Mouse (Mus musculus): ENCODE measurements around the gene Fam3c. TPM values are rescaled to one million over a fixed set of nuclear protein-coding genes. Genes with fewer than 3 reads are reported as not detected.

Gene Fam3c
- total RNA-seq, 2 experiments from 2014 or later, result 86.8 to 92.8 TPM

GRCm38 (mm10) chr6:22350239-22350571 lies 5.8 kb downstream of the Fam3c start:
- intact Hi-C loops (cut with DNase I), result no loop called here
- no peak for DNase-seq (ENCODE audit: extremely low spot score in 1 of 2, low spot score in 2 of 2)
- no peak overlapping the region for H3K4me3 ChIP-seq

GRCm38 (mm10) chr6:22349531-22350238 lies 6.4 kb downstream of the Fam3c start:
- intact Hi-C loops (cut with DNase I), result no loop called here
- TF ChIP-seq CTCF (IDR thresholded peaks at IDR 0.05), result no peak

More at GRCm38 (mm10) chr6:22350239-22350571, 5.8 kb downstream of the Fam3c start:
- TF ChIP-seq CTCF (IDR thresholded peaks at IDR 0.05), result no peak
- no peak overlapping the region for H3K27ac ChIP-seq

DNA sequence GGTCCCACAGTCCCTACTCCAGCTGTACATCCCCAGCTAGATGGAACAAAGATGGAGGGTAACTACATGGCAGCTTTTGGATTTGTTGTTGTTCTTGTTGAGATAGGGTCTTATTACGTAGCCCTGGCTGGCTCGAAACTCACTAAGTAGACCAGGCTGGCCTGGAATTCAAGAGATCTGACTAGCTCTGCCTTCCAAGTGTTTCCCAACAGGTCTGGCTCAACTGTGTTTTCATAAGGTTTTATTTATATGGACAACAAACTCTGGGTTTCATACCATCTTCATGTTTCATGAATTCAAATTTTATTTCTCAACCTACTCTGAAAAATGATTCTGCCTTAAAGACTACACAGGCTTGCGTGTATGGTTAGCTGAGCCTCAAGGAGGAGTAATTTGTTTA lies 7.1 kb downstream of the Fam3c start:
- DNase-seq (ENCODE audit: extremely low spot score in 1 of 2, low spot score in 2 of 2), result no peak
- intact Hi-C loops (cut with DNase I), result no loop called here
- no peak overlapping the region for H3K27ac ChIP-seq
- H3K4me3 ChIP-seq, result no peak overlapping the region
- no peak for TF ChIP-seq CTCF (IDR thresholded peaks at IDR 0.05)

More at GRCm38 (mm10) chr6:22349531-22350238, 6.4 kb downstream of the Fam3c start:
- Histone ChIP-seq H3K27ac (no peak overlapping the region), H3K4me3 (no peak overlapping the region)
- no peak for DNase-seq (ENCODE audit: extremely low spot score in 1 of 2, low spot score in 2 of 2)

- Histone ChIP-seq H3K4me3 (no peak overlapping the region), H3K27ac (no peak overlapping the region)
- no peak for TF ChIP-seq CTCF (IDR thresholded peaks at IDR 0.05)
- intact Hi-C loops (cut with DNase I), result no loop called here
- no peak for DNase-seq (ENCODE audit: extremely low spot score in 1 of 2, low spot score in 2 of 2)
Observed at GRCm38 (mm10) chr6:22348130-22348529, 7.9 kb downstream of the Fam3c start.

- intact Hi-C loops (cut with DNase I), result no loop called here
- TF ChIP-seq CTCF (IDR thresholded peaks at IDR 0.05), result no peak
Observed at GRCm38 (mm10) chr6:22347132-22347902, 8.7 kb downstream of the Fam3c start.

DNA sequence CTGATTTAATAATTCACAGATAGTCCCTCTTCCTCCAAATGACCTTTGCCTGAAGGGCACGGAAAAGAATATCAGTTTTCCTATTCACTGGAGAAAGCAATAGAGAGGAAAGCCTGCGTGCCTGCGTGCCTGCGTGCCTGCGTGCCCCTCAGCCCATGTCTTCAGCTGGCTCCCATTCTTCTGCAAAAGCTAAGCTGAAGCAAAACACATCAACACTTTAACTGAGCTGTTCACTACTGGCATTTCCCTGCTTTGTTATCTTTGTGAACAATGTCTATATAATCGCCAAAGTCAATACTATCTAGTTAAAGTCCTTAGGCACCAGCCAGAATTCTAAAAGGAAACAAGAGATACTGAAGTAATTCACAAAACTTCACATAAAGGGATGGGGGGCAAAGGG lies 11.6 kb downstream of the Fam3c start:
- TF ChIP-seq CTCF (IDR thresholded peaks at IDR 0.05), result no peak
- Histone ChIP-seq H3K4me3 (no peak overlapping the region), H3K27ac (no peak overlapping the region)
- DNase-seq (ENCODE audit: extremely low spot score in 1 of 2, low spot score in 2 of 2), result no peak
- intact Hi-C loops (cut with DNase I), result no loop called here

More at GRCm38 (mm10) chr6:22347132-22347902, 8.7 kb downstream of the Fam3c start:
- DNase-seq (ENCODE audit: extremely low spot score in 1 of 2, low spot score in 2 of 2), result no peak
- Histone ChIP-seq H3K27ac (no peak overlapping the region), H3K4me3 (no peak overlapping the region)

GRCm38 (mm10) chr6:22343706-22344105 lies 12.3 kb downstream of the Fam3c start:
- Histone ChIP-seq H3K27ac (no peak overlapping the region), H3K4me3 (no peak overlapping the region)
- TF ChIP-seq CTCF (IDR thresholded peaks at IDR 0.05), result no peak
- intact Hi-C loops (cut with DNase I), result no loop called here
- no peak for DNase-seq (ENCODE audit: extremely low spot score in 1 of 2, low spot score in 2 of 2)

- DNase-seq (ENCODE audit: extremely low spot score in 1 of 2, low spot score in 2 of 2), result no peak
- TF ChIP-seq CTCF (IDR thresholded peaks at IDR 0.05), result no peak
- no peak overlapping the region for H3K27ac ChIP-seq
- intact Hi-C loops (cut with DNase I), result no loop called here
- no peak overlapping the region for H3K4me3 ChIP-seq
Observed at GRCm38 (mm10) chr6:22343292-22343691, 12.8 kb downstream of the Fam3c start.

DNA sequence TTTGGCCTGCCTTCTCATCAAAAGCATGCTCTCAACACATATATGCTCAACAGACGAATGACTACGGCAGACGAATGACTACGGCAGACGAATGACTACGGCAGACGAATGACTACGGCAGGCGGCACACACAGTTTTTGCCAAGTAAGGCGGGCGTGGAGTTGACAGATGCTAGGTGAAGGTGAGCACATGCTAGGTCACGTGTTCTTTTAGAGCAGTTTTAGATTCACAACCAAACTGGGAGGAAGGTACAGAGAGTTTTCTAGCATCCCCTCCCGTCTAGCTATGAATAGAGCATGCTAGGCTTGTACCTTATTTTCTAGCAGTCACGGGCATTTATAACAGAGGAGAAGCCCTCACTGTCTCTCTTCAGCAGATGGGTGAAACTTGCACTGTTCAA lies 15.3 kb downstream of the Fam3c start:
- intact Hi-C loops (cut with DNase I), result no loop called here
- no peak for TF ChIP-seq CTCF (IDR thresholded peaks at IDR 0.05)
- no peak overlapping the region for H3K4me3 ChIP-seq
- H3K27ac ChIP-seq, result no peak overlapping the region
- no peak for DNase-seq (ENCODE audit: extremely low spot score in 1 of 2, low spot score in 2 of 2)

- H3K4me3 ChIP-seq, result no peak overlapping the region
- H3K27ac ChIP-seq, result no peak overlapping the region
- DNase-seq (ENCODE audit: extremely low spot score in 1 of 2, low spot score in 2 of 2), result no peak
- TF ChIP-seq CTCF (IDR thresholded peaks at IDR 0.05), result no peak
- intact Hi-C loops (cut with DNase I), result no loop called here
Observed at GRCm38 (mm10) chr6:22339763-22340542, 16.1 kb downstream of the Fam3c start.

DNA sequence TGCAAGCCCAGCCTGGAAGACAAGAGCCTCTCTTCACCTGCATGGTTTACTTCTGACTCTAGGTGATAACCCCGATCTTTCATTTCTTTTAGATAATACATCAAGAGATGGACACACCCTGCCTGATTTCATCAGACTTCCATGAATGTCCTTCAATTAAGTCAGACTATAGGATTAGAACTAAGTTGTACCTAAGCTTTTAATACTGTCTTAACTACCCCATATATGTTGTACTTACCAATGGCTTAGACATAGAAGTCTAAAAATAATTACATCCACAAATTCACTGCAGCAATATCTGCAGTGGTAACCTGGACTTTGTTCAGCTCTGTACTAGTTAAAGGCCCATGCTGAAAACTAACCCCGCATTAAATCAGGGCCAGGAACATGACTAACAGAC lies 23.5 kb downstream of the Fam3c start:
- no peak for DNase-seq (ENCODE audit: extremely low spot score in 1 of 2, low spot score in 2 of 2)
- Histone ChIP-seq H3K27ac (no peak overlapping the region), H3K4me3 (no peak overlapping the region)
- no peak for TF ChIP-seq CTCF (IDR thresholded peaks at IDR 0.05)
- intact Hi-C loops (cut with DNase I), result no loop called here

Measured in left cerebral cortex, adult 2 months (tissue).